Mouse (Mus musculus) heart, adult 2 months (tissue): ENCODE measurements around the gene Pprc1.

Experiments used
- CTCF ChIP-seq: fragments of 200-600 bp; IDR thresholded peaks from 2 replicates; pipeline ENCODE4 v1.8.1; 2022; ENCODE audit warnings: antibody characterized with exemption, mild to moderate bottlenecking, moderate library complexity
- POLR2A ChIP-seq: fragments of 200-500 bp; IDR thresholded peaks from 2 replicates; pipeline ENCODE4 v1.6.1; 2011; ENCODE audit warnings: mild to moderate bottlenecking, low read depth, low read length, control low read depth; ENCODE audit not compliant: insufficient read depth

DNA sequence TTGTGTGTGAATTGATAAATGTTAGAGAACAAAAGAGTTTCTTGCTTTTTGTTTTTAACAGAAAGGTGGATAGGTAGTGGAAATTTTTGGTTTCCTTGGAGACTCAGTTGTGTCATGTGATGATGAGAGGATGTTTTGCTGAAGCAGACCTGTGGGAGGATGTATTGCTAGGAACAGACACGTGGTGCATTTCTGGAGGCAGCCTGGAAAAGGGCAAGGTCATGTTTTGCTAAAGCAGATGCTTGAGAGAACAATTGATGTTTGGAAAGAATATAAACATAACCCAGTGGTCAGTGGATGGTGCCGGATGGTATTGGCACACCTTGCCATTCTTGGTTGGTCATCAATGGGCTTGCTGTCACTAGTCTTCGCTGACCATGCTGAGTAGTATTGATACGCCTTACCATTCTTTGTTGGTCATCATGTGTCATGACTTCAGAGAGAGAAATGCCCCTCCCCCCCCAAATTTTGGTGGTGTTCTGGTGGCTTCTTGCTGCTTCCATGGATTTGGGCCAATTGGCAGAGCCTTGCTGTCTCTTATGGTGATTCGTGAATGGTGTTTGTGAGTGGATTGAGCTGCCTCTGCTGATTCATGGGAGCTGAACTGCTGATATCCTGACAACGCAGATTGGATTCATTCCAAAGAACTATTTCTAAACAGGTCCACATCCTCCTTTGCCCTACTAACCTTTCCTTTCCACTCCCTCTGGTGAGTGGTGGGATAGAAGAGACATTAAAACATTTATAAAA, 58.9 kb downstream of the Pprc1 start:
- no peak for TF ChIP-seq CTCF
- TF ChIP-seq POLR2A: no peak
